Mouse (Mus musculus) forebrain, embryonic 10.5 days (tissue): ENCODE measurements at regions not wholly inside any gene's neighbourhood (a gene's known extent, or its start where the extent isn't known, plus 50 kb on each side); places are given as distances from the start of the nearest gene placed in this dataset.

Experiments used
- DNase-seq: peaks from one replicate; pipeline ENCODE4 v3.0.0-alpha.2; 2017; ENCODE audit warnings: low spot score; ENCODE audit errors: extremely low spot score
- H3K27ac ChIP-seq: fragments of 300-500 bp; sonication (generic); 2 replicates; pipeline ENCODE4 v1.5.1; 2016; ENCODE audit warnings: mild to moderate bottlenecking
- H3K27me3 ChIP-seq: fragments of 300-500 bp; sonication (generic); 2 replicates; pipeline ENCODE4 v1.6.1; 2016; ENCODE audit warnings: mild to moderate bottlenecking; ENCODE audit not compliant: poor library complexity, severe bottlenecking
- H3K36me3 ChIP-seq: fragments of 300-500 bp; sonication (generic); replicated peaks from 2 replicates; pipeline ENCODE4 v1.6.1; 2016; ENCODE audit warnings: mild to moderate bottlenecking, moderate library complexity
- H3K4me1 ChIP-seq: fragments of 300-500 bp; sonication (generic); 2 replicates; pipeline ENCODE4 v1.6.1; 2016
- H3K4me3 ChIP-seq: fragments of 300-500 bp; sonication (generic); 2 replicates; pipeline ENCODE4 v1.5.1; 2016; ENCODE audit warnings: mild to moderate bottlenecking, moderate library complexity
- H3K9me3 ChIP-seq: fragments of 300-500 bp; sonication (generic); 2 replicates; pipeline ENCODE4 v1.6.1; 2016; ENCODE audit warnings: mild to moderate bottlenecking, moderate library complexity
- WGBS: fragments of 180-500 bp; shearing (Covaris S2); methylation state at CpG from one replicate; pipeline ENCODE4 v1.1.7; 2016; 5-methylcytosine and 5-hydroxymethylcytosine counted together

- Histone ChIP-seq H3K9me3 (peaks cover 6% of the 10 kb centered on the region; the same call in 1 of the 2 replicates), H3K27me3 (no peaks in the 10 kb centered on the region), H3K36me3 (no peaks in the 10 kb centered on the region), H3K4me3 (no peak overlapping the region), H3K4me1 (peaks cover 35% of the 10 kb centered on the region), H3K27ac (peak overlapping the region; percentile 4; the same call in 1 of the 2 replicates)
- no peak for DNase-seq
- 57% methylated on average over 3 of the region's 3 CpGs for WGBS
Observed at GRCm38 (mm10) chr12:107711675-107712074, 223.2 kb downstream of the 3110018I06Rik start.

DNA sequence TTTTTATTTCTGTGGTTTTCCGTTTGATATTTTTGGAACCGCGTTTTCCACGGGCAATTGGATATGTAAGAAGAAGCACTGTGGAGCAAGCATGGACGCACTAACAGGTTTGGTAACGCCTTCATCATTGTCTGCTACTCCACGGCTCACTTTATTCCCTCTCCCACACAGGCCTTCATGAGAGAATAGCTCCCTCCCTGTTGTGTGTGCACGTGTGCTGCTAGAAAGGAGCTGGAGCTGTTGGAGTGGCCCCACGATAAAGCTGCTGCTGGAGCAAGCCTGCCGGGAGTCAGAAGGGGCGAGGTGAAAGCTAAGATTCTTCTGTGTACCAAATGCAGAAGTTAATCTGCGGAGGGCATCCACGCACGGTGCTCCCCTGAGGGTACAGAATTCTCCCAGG, 224.8 kb downstream of the 3110018I06Rik start:
- Histone ChIP-seq H3K4me3 (no peak overlapping the region), H3K4me1 (peaks cover 40% of the 10 kb centered on the region), H3K36me3 (no peaks in the 10 kb centered on the region), H3K9me3 (no peaks in the 10 kb centered on the region), H3K27ac (peak overlapping the region; percentile 41), H3K27me3 (no peaks in the 10 kb centered on the region)
- 65% methylated on average over 14 of the region's 14 CpGs for WGBS
- DNase-seq, result no peak

DNA sequence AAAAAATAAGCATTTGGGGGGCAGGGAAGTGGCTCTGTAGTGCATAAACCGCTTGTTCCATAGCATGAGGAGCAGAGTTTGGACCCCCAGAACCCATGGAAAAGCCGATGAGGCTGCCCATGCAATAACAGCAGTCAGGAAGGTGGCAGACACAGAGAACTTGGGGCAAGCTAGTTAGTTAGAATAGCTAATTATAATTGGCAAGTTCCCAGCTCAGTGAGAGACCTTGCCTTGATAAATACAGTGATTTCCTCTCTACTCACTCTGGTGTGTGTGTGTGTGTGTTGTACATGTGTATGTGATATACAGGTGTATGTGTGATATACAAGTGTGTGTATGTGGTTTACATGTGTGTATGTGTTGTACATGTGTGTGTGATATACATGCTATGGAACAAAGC, 226.4 kb downstream of the 3110018I06Rik start:
- Histone ChIP-seq H3K27me3 (no peaks in the 10 kb centered on the region), H3K9me3 (no peaks in the 10 kb centered on the region), H3K36me3 (no peaks in the 10 kb centered on the region), H3K4me1 (peaks cover 43% of the 10 kb centered on the region), H3K4me3 (no peak overlapping the region), H3K27ac (no peak overlapping the region)
- DNase-seq, result no peak
- 89% methylated on average over 2 of the region's 2 CpGs for WGBS

GRCm38 (mm10) chr12:107715871-107716270, 227.4 kb downstream of the 3110018I06Rik start:
- H3K9me3 ChIP-seq, result no peaks in the 10 kb centered on the region
- H3K36me3 ChIP-seq, result no peaks in the 10 kb centered on the region
- H3K4me1 ChIP-seq, result peaks cover 39% of the 10 kb centered on the region
- DNase-seq, result no peak
- WGBS, result 75% methylated on average over 6 of the region's 6 CpGs
- H3K27ac ChIP-seq, result no peak overlapping the region
- no peak overlapping the region for H3K4me3 ChIP-seq
- no peaks in the 10 kb centered on the region for H3K27me3 ChIP-seq

DNA sequence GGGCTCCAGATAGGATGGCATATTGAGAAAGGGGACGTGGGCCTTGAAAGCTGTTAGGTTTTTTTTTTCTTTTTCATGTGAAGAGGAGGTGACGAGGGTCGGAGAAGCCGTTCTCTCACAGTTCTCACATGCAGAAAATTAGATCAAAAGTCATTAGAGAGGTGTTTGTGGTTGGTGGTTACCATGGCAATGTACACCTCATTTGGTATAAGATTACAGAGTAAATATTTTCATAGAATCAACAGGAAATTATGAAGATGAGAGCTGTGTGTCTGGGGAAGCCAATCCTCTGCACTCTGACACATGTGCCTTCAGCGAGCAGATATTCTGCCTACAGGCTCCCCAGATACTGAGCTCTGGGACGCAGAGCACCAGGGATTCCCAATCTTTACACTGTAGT, 232.5 kb downstream of the 3110018I06Rik start:
- Histone ChIP-seq H3K4me3 (no peak overlapping the region), H3K9me3 (no peaks in the 10 kb centered on the region), H3K27me3 (peaks cover 10% of the 10 kb centered on the region; the same call in 1 of the 2 replicates), H3K27ac (no peak overlapping the region), H3K36me3 (no peaks in the 10 kb centered on the region), H3K4me1 (peaks cover 33% of the 10 kb centered on the region)
- no peak for DNase-seq
- 76% methylated on average over 6 of the region's 6 CpGs for WGBS

DNA sequence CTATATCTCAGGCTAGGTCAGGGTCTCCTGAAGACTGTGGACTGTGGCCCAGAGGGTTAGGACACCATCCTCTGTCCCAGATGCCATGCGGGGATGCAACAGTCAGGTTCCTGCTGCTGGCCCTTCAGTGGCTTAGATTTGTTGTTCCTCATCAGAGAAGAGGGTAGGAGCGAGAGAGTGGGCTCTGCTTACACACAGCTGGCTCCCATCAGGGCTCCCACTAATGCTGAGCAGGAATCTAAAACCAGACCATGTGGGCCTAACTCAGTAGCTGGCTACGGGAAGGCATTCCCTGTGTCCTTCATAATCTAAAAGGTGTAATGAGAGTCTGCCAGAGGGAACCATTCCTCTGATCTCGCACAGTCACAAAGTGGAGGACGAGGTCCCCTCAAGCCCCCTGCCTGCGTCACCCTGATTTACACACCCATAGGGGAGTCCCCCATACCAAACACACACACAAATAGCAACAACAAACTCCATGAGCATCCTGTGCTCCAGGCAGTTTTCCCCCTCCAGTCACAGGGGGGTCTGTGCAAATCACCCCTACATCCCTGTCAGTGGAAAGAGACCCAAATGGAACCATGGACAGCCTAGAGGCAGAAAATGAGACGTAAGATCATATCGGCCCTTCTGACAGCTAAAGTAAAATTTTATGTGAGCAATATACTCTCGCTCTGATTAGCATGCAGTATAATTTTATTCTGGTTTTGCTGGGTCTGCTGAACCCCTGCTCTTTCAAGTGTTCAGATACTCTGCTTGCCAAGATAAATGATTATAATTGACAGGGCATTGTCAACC, 234.8 kb downstream of the 3110018I06Rik start:
- Histone ChIP-seq H3K36me3 (no peaks in the 10 kb centered on the region), H3K4me1 (peaks cover 27% of the 10 kb centered on the region), H3K27me3 (peaks cover 10% of the 10 kb centered on the region; the same call in 1 of the 2 replicates), H3K9me3 (0 out of 2 replicates have a peak, but pooled peaks cover 6% of the 10 kb centered on the region), H3K27ac (peak overlapping the region; percentile 58), H3K4me3 (no peak overlapping the region)
- DNase-seq, result no peak
- WGBS, result 82% methylated on average over 9 of the region's 9 CpGs

DNA sequence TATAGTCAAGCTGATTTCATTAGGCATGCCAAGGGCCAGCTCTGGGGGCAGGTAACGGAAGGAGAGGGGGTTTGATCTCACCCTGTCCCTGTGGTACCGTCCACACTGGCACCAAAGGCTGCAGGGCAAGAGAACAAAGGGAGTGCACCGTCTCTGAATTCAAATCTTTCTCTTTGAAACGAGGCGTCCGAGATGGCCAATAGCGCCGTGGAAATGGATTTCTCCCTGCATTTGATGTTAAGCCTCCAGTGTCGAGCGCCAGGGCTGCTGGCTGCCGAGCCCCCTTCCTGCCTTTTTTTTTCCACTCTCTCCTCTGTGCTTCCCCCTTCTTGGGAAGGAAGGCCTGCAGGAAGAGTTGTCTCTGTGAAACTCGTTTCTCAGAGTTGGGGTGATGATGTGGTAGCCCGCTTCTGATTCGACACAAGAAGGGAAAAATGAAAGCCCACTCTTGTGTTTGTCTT, 235.5 kb downstream of the 3110018I06Rik start:
- peaks cover 10% of the 10 kb centered on the region; the same call in 1 of the 2 replicates for H3K27me3 ChIP-seq
- 60% methylated on average over 14 of the region's 14 CpGs for WGBS
- DNase-seq, result no peak
- H3K27ac ChIP-seq, result peak overlapping the region; percentile 58
- no peaks in the 10 kb centered on the region for H3K36me3 ChIP-seq
- H3K9me3 ChIP-seq, result 0 out of 2 replicates have a peak, but pooled peaks cover 6% of the 10 kb centered on the region
- peaks cover 25% of the 10 kb centered on the region for H3K4me1 ChIP-seq
- no peak overlapping the region for H3K4me3 ChIP-seq

GRCm38 (mm10) chr12:107724467-107724866, 236.0 kb downstream of the 3110018I06Rik start:
- peak overlapping the region; percentile 58; the same call in 1 of the 2 replicates for H3K27ac ChIP-seq
- H3K4me3 ChIP-seq, result no peak overlapping the region
- H3K27me3 ChIP-seq, result peaks cover 10% of the 10 kb centered on the region; the same call in 1 of the 2 replicates
- no peak for DNase-seq
- H3K4me1 ChIP-seq, result peaks cover 25% of the 10 kb centered on the region
- no peaks in the 10 kb centered on the region for H3K36me3 ChIP-seq
- 0 out of 2 replicates have a peak, but pooled peaks cover 6% of the 10 kb centered on the region for H3K9me3 ChIP-seq
- 50% methylated on average over 8 of the region's 8 CpGs for WGBS

DNA sequence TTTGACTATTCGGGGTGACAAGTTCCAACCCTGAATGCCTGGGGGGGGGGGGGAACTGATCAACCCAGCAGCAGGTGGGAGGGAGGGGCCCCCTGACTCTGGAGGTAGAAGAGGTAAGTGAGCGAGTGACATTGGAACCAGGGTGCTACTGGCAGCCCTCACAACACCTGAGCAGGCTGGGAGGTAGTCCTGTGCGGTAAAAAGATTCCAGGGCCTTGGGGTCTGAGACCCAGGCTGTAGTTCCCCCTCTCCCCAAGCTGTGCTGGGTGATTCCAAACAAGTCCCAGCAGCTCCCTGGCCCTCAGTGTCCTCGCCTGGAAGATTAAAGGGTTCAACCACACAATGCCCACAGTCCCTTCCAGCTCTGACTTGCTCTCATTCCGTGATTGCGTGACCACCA, 240.4 kb downstream of the 3110018I06Rik start:
- H3K27ac ChIP-seq, result no peak overlapping the region
- 0 out of 2 replicates have a peak, but pooled peaks cover 6% of the 10 kb centered on the region for H3K9me3 ChIP-seq
- peaks cover 9% of the 10 kb centered on the region for H3K4me1 ChIP-seq
- H3K36me3 ChIP-seq, result no peaks in the 10 kb centered on the region
- no peaks in the 10 kb centered on the region; the same call in 1 of the 2 replicates for H3K27me3 ChIP-seq
- 83% methylated on average over 6 of the region's 6 CpGs for WGBS
- no peak overlapping the region for H3K4me3 ChIP-seq
- DNase-seq, result no peak

- H3K9me3 ChIP-seq, result 0 out of 2 replicates have a peak, but pooled peaks cover 6% of the 10 kb centered on the region
- no peak overlapping the region for H3K27ac ChIP-seq
- 91% methylated on average over 11 of the region's 11 CpGs for WGBS
- no peak for DNase-seq
- no peak overlapping the region for H3K4me3 ChIP-seq
- H3K27me3 ChIP-seq, result no peaks in the 10 kb centered on the region; the same call in 1 of the 2 replicates
- peaks cover 5% of the 10 kb centered on the region for H3K4me1 ChIP-seq
- no peaks in the 10 kb centered on the region for H3K36me3 ChIP-seq
Observed at GRCm38 (mm10) chr12:107729301-107729700, 240.9 kb downstream of the 3110018I06Rik start.

DNA sequence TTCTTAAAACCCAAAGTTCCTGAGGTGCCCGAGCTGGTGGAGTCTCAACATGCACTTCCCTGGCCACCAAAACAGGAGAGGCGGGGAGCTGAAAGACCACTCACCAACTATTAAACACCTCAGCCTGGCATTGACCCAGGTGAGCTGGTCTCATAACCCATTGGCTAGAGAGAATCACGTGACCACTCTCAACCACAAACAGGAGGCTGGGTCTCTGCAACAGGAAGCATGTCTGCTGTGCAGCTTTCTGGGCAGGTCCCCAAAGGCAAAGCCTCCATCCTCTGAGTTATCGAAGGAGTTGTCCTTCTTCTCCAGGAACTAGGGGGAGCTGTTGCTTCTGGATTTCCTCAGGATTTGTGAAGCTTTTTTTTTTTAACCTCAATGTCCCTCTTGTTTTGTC, 242.5 kb downstream of the 3110018I06Rik start:
- WGBS, result 73% methylated on average over 4 of the region's 4 CpGs

DNA sequence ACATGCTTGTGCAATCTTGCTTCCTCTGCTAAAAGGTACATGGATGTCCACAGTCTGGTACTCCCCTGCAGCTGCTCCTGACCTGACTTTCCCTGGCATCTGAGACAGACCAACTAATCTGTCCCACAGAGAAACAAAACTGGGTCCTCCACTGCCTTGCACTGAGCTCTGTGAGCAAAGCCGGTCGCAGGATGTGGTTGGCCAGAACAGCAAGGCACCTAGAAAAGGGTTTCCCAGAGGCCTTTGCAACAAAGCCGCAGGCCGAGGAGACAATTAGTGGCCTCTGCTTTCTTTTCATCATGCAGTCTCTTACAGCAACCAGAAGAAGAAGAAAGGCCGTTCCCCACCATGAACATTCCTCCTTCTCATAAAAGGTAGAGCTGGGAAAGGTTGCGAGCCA, 246.1 kb downstream of the 3110018I06Rik start:
- H3K9me3 ChIP-seq, result no peaks in the 10 kb centered on the region
- no peaks in the 10 kb centered on the region for H3K36me3 ChIP-seq
- no peaks in the 10 kb centered on the region; the same call in 1 of the 2 replicates for H3K27me3 ChIP-seq
- H3K4me1 ChIP-seq, result peaks cover 2% of the 10 kb centered on the region; the same call in 1 of the 2 replicates
- no peak for DNase-seq
- 90% methylated on average over 6 of the region's 6 CpGs for WGBS
- no peak overlapping the region for H3K4me3 ChIP-seq
- H3K27ac ChIP-seq, result no peak overlapping the region

More for the DNA sequence above, 242.5 kb downstream of the 3110018I06Rik start:
- Histone ChIP-seq H3K36me3 (no peaks in the 10 kb centered on the region), H3K9me3 (0 out of 2 replicates have a peak, but pooled peaks cover 6% of the 10 kb centered on the region), H3K27ac (no peak overlapping the region), H3K4me3 (no peak overlapping the region), H3K27me3 (no peaks in the 10 kb centered on the region; the same call in 1 of the 2 replicates), H3K4me1 (peaks cover 2% of the 10 kb centered on the region; the same call in 1 of the 2 replicates)
- no peak for DNase-seq

DNA sequence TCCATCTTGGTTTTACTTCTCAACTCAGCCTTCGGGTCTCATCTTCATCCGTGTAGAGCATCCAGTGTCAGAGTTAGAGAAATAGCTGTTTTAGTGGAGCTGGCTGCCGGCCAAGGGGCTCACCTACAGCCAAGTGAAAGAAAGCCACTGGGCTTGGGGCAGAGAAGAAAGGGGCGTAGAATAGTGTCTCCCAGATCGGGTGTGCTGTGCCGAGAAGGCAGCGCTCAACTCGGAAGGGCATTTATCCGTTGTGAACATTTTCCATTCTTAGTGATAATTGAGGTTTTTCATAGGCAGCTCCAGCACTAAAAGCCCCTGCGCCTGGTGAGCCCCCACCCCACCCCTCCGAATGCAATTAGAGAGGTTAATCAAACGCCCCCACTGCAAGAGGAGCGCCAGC, 254.2 kb downstream of the 3110018I06Rik start:
- DNase-seq, result no peak
- Histone ChIP-seq H3K9me3 (no peaks in the 10 kb centered on the region), H3K36me3 (no peaks in the 10 kb centered on the region), H3K27ac (0 out of 2 replicates have a peak overlapping the region, but pooled peaks have one; percentile 0), H3K4me1 (peaks cover 8% of the 10 kb centered on the region), H3K27me3 (no peaks in the 10 kb centered on the region), H3K4me3 (no peak overlapping the region)
- WGBS, result 73% methylated on average over 13 of the region's 13 CpGs
